Mouse (Mus musculus) limb, embryonic 11.5 days (tissue): ENCODE results near the gene Zdhhc4. TPM values are rescaled to one million over a fixed set of nuclear protein-coding genes. Genes with fewer than 3 reads are reported as not detected.

Source experiments
- ATAC-seq: fragments of 200-750 bp; cut with Nextera tagmentation; 2 replicates; pipeline ENCODE4 v1.8.0; 2017; ENCODE audit warnings: low read depth; ENCODE audit not compliant: insufficient number of reproducible peaks, low FRiP score, low TSS enrichment
- DNase-seq: peaks from one replicate; pipeline ENCODE4 v3.0.0-alpha.2; 2015; ENCODE audit warnings: low spot score
- H3K27ac ChIP-seq: fragments of 300-500 bp; sonication (generic); replicated peaks from 2 replicates; pipeline ENCODE4 v1.5.1; 2014; ENCODE audit warnings: low read depth, mild to moderate bottlenecking, low read length
- H3K27me3 ChIP-seq: fragments of 300-500 bp; sonication (generic); 2 replicates; pipeline ENCODE4 v1.6.1; 2014; ENCODE audit warnings: mild to moderate bottlenecking, low read length, mixed read lengths; ENCODE audit not compliant: control insufficient read depth, insufficient read depth
- H3K36me3 ChIP-seq: fragments of 300-500 bp; sonication (generic); 2 replicates; pipeline ENCODE4 v1.6.1; 2014; ENCODE audit warnings: mild to moderate bottlenecking, low read length, moderate library complexity, mixed read lengths; ENCODE audit not compliant: control insufficient read depth, insufficient read depth
- H3K4me1 ChIP-seq: fragments of 300-500 bp; sonication (generic); 2 replicates; pipeline ENCODE4 v1.6.1; 2014; ENCODE audit warnings: low read length, mixed read lengths; ENCODE audit not compliant: control insufficient read depth, insufficient read depth
- H3K4me2 ChIP-seq: fragments of 300-500 bp; sonication (generic); 2 replicates; pipeline ENCODE4 v1.6.1; 2014; ENCODE audit warnings: low read depth, mild to moderate bottlenecking, moderate library complexity; ENCODE audit not compliant: severe bottlenecking
- H3K4me3 ChIP-seq: fragments of 300-500 bp; sonication (generic); 2 replicates; pipeline ENCODE4 v1.5.1; 2014; ENCODE audit warnings: low read depth, low read length
- H3K9ac ChIP-seq: fragments of 300-500 bp; sonication (generic); 2 replicates; pipeline ENCODE4 v1.6.1; 2014; ENCODE audit warnings: mild to moderate bottlenecking, low read length
- H3K9me3 ChIP-seq: fragments of 300-500 bp; sonication (generic); 2 replicates; pipeline ENCODE4 v1.6.1; 2016; ENCODE audit warnings: low read length; ENCODE audit not compliant: control insufficient read depth
- WGBS: fragments of 180-500 bp; shearing (Covaris S2); extraction: QIAGEN DNeasy Blood & Tissue Kit; methylation state at CpG from one replicate; pipeline ENCODE4 v1.1.7; 2014; 5-methylcytosine and 5-hydroxymethylcytosine counted together
- polyA plus RNA-seq: library from polyadenylated mRNA; unstranded; fragments of >200 nt; fragmentation: Nextera tagmentation; extraction: Ambion mirVana; gene quantifications from 2 replicates; pipeline ENCODE4 v1.2.1, GENCODE M21; 2014

Zdhhc4 gene
- polyA plus RNA-seq, 1 experiment from 2014 or later: 75.1 TPM

DNA sequence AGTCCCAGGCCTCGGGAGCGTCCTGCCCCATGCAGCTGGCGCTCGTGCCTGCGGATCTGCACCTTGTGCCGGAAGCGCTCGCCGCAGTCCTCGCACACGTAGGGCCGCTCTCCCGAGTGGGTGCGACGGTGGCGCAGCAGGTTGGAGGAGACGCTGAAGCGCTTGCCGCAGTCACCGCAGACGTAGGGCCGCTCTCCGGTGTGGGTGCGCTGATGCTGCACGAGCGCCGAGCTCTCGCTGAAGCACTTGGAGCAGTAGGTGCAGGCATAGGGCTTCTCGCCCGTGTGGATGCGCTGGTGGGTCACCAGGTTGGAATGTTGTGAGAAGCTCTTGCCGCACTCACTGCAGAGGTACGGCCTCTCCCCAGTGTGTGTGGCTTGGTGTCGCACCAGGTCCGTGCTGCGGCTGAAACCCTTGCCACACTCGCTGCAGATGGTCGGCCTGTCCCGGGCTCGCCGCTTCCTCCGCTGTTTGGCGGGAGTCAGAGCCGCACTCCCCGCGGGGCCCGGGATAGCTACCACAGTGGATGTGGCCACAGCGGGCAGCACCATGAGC lies 41.2 kb downstream of the Zdhhc4 start:
- Histone ChIP-seq H3K27ac (no peak overlapping the region), H3K9ac (peak overlapping the region; percentile 37; the same call in 1 of the 2 replicates), H3K27me3 (peaks cover 63% of the 10 kb centered on the region), H3K36me3 (no peaks in the 10 kb centered on the region), H3K4me1 (peaks cover 17% of the 10 kb centered on the region), H3K4me2 (peak overlapping the region; percentile 55), H3K9me3 (peaks cover 2% of the 10 kb centered on the region; the same call in 1 of the 2 replicates), H3K4me3 (peak overlapping the region; percentile 19)
- no peak for ATAC-seq
- WGBS: under 1% methylated on average over 48 of the region's 48 CpGs
- DNase-seq: no peak

DNA sequence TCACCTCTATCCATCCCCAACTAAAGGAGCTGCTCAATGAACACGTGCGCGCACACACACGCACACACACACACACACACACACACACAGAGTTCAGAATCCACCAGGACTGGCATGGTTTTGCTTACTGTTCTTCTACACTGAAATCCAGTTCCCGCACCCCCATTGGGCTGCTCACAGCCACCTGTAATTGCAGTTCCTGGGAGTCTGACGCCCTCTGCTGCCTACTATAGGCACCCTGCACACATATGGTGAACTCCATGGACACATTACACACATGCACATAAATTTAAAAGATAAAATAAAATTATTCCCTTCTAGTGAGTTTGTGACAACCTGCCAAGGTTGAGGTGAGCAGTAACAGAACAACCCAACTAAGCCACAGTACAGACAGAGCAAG lies 44.3 kb downstream of the Zdhhc4 start:
- WGBS: 40% methylated on average over 6 of the region's 6 CpGs
- Histone ChIP-seq H3K27me3 (peaks cover 37% of the 10 kb centered on the region), H3K9me3 (peaks cover 2% of the 10 kb centered on the region; the same call in 1 of the 2 replicates)

GRCm38 (mm10) chr5:143279247-143279646 lies 49.8 kb downstream of the Zdhhc4 start:
- Histone ChIP-seq H3K9ac (no peak overlapping the region), H3K27me3 (no peaks in the 10 kb centered on the region), H3K4me2 (no peak overlapping the region), H3K4me3 (no peak overlapping the region), H3K9me3 (no peaks in the 10 kb centered on the region), H3K36me3 (no peaks in the 10 kb centered on the region), H3K4me1 (no peaks in the 10 kb centered on the region), H3K27ac (no peak overlapping the region)
- DNase-seq: no peak
- no peak for ATAC-seq
- WGBS: 48% methylated on average over 10 of the region's 10 CpGs

More for the DNA sequence above, 44.3 kb downstream of the Zdhhc4 start:
- Histone ChIP-seq H3K4me3 (no peak overlapping the region), H3K36me3 (no peaks in the 10 kb centered on the region), H3K4me1 (peaks cover 12% of the 10 kb centered on the region), H3K9ac (no peak overlapping the region), H3K4me2 (no peak overlapping the region), H3K27ac (no peak overlapping the region)
- ATAC-seq: no peak
- DNase-seq: no peak

GRCm38 (mm10) chr5:143275761-143276160 lies 53.3 kb downstream of the Zdhhc4 start:
- Histone ChIP-seq H3K9ac (no peak overlapping the region), H3K27me3 (no peaks in the 10 kb centered on the region), H3K9me3 (no peaks in the 10 kb centered on the region), H3K36me3 (no peaks in the 10 kb centered on the region), H3K4me1 (no peaks in the 10 kb centered on the region), H3K27ac (no peak overlapping the region), H3K4me3 (no peak overlapping the region), H3K4me2 (no peak overlapping the region)
- WGBS: 58% methylated on average over 5 of the region's 5 CpGs
- ATAC-seq: no peak
- no peak for DNase-seq

DNA sequence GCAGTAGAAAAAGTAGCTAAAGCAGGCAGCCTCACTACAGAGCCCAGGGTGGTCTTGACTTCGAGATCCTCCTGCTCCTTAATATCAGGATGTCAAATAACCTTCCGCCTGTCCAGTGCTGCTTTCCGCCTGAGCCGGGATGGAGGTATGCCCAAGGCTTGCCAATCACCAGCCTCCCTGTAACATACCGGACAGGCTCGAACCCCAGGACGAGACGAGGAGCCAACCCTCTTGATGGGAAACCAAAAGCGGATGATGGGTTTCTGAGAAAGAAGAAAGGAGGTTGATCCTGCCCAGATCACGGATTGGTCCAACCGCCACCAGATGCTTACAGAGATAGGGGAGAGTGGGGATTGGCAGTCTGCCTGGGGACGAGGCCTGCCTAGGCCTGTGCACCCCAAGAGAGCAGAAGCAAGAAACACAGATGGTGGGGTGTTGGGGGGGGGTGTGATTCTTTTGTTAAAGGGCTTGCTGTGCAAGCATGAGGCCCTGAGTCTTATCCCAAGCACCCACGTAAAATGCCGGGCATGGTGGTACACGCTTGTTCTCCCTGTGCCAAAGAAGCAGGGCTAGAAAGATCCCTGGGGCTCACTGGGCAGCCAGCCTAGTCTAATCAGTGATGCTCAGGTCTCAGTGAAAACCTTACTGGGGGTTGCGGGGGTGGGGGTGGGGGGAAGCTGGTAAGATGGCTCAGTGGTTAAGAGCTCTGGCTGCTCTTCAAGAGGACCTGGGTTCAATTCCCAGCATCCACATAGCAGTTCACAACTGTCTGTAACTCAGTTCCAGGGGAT lies 56.3 kb downstream of the Zdhhc4 start:
- Histone ChIP-seq H3K9ac (no peak overlapping the region), H3K4me3 (no peak overlapping the region), H3K9me3 (no peaks in the 10 kb centered on the region), H3K36me3 (no peaks in the 10 kb centered on the region), H3K27ac (no peak overlapping the region), H3K4me2 (no peak overlapping the region), H3K4me1 (0 out of 2 replicates have a peak, but pooled peaks cover 5% of the 10 kb centered on the region), H3K27me3 (no peaks in the 10 kb centered on the region)
- WGBS: 91% methylated on average over 16 of the region's 16 CpGs
- ATAC-seq: no peak
- DNase-seq: no peak

GRCm38 (mm10) chr5:143272108-143272507 lies 56.9 kb downstream of the Zdhhc4 start:
- no peak overlapping the region for H3K4me3 ChIP-seq
- H3K36me3 ChIP-seq: no peaks in the 10 kb centered on the region
- H3K27me3 ChIP-seq: no peaks in the 10 kb centered on the region
- no peak overlapping the region for H3K9ac ChIP-seq
- ATAC-seq: no peak
- 75% methylated on average over 3 of the region's 3 CpGs for WGBS
- no peak for DNase-seq
- no peak overlapping the region for H3K4me2 ChIP-seq
- 0 out of 2 replicates have a peak, but pooled peaks cover 5% of the 10 kb centered on the region for H3K4me1 ChIP-seq
- H3K27ac ChIP-seq: no peak overlapping the region
- H3K9me3 ChIP-seq: no peaks in the 10 kb centered on the region

- 89% methylated on average over 6 of the region's 6 CpGs for WGBS
- Histone ChIP-seq H3K27me3 (no peaks in the 10 kb centered on the region), H3K9me3 (no peaks in the 10 kb centered on the region), H3K9ac (no peak overlapping the region), H3K4me1 (0 out of 2 replicates have a peak, but pooled peaks cover 5% of the 10 kb centered on the region), H3K27ac (no peak overlapping the region), H3K36me3 (no peaks in the 10 kb centered on the region), H3K4me2 (no peak overlapping the region), H3K4me3 (no peak overlapping the region)
- no peak for ATAC-seq
- no peak for DNase-seq
These were observed 57.4 kb downstream of the Zdhhc4 start for GRCm38 (mm10) chr5:143271642-143272041.

GRCm38 (mm10) chr5:143270151-143270519 lies 58.9 kb downstream of the Zdhhc4 start:
- ATAC-seq: no peak; the same call in 1 of the 2 replicates
- H3K4me1 ChIP-seq: 0 out of 2 replicates have a peak, but pooled peaks cover 5% of the 10 kb centered on the region
- H3K9ac ChIP-seq: peak overlapping the region; percentile 86
- no peaks in the 10 kb centered on the region for H3K36me3 ChIP-seq
- peak overlapping the region; percentile 92 for H3K4me2 ChIP-seq
- 4% methylated on average over 12 of the region's 12 CpGs for WGBS
- no peaks in the 10 kb centered on the region for H3K9me3 ChIP-seq
- H3K4me3 ChIP-seq: peak overlapping the region; percentile 79
- no peak for DNase-seq
- no peaks in the 10 kb centered on the region for H3K27me3 ChIP-seq
- H3K27ac ChIP-seq: no peak overlapping the region
